Mouse (Mus musculus) kidney, embryonic 14.5 days (tissue): ENCODE measurements around the gene Ankrd28. TPM values are rescaled to one million over a fixed set of nuclear protein-coding genes. Genes with fewer than 3 reads are reported as not detected.

Experiments
- ATAC-seq: fragments of 200-750 bp; cut with Nextera tagmentation; 2 replicates; pipeline ENCODE4 v1.8.0; 2017; ENCODE audit warnings: moderate number of reproducible peaks, mild to moderate bottlenecking, moderate TSS enrichment, moderate library complexity; ENCODE audit not compliant: low FRiP score, low TSS enrichment
- H3K27ac ChIP-seq: fragments of 300-500 bp; sonication (generic); 2 replicates; pipeline ENCODE4 v1.5.1; 2014; ENCODE audit warnings: low read depth, mild to moderate bottlenecking, low read length, moderate library complexity, mixed read lengths
- H3K27me3 ChIP-seq: fragments of 300-500 bp; sonication (generic); 2 replicates; pipeline ENCODE4 v1.6.1; 2014; ENCODE audit warnings: mild to moderate bottlenecking, low read length; ENCODE audit not compliant: control insufficient read depth, insufficient read depth
- H3K36me3 ChIP-seq: fragments of 300-500 bp; sonication (generic); 2 replicates; pipeline ENCODE4 v1.6.1; 2014; ENCODE audit warnings: low read length, mixed read lengths; ENCODE audit not compliant: control insufficient read depth, insufficient read depth
- H3K4me1 ChIP-seq: fragments of 300-500 bp; sonication (generic); 2 replicates; pipeline ENCODE4 v1.6.1; 2014; ENCODE audit warnings: low read length, mixed read lengths; ENCODE audit not compliant: control insufficient read depth, insufficient read depth
- H3K4me2 ChIP-seq: fragments of 300-500 bp; sonication (generic); replicated peaks from 2 replicates; pipeline ENCODE4 v1.6.1; 2014; ENCODE audit warnings: low read depth, mild to moderate bottlenecking, low read length
- H3K4me3 ChIP-seq: fragments of 300-500 bp; sonication (generic); 2 replicates; pipeline ENCODE4 v1.5.1; 2014; ENCODE audit warnings: mild to moderate bottlenecking, low read length
- H3K9ac ChIP-seq: fragments of 300-500 bp; sonication (generic); 2 replicates; pipeline ENCODE4 v1.6.1; 2014; ENCODE audit warnings: low read depth, mild to moderate bottlenecking, low read length, moderate library complexity
- H3K9me3 ChIP-seq: fragments of 300-500 bp; sonication (generic); 2 replicates; pipeline ENCODE4 v1.6.1; 2016; ENCODE audit warnings: low read length; ENCODE audit not compliant: control insufficient read depth
- WGBS: fragments of 180-500 bp; shearing (Covaris S2); extraction: QIAGEN DNeasy Blood & Tissue Kit; methylation state at CpG from one replicate; pipeline ENCODE4 v1.1.7; 2014; 5-methylcytosine and 5-hydroxymethylcytosine counted together
- polyA plus RNA-seq: library from polyadenylated mRNA; unstranded; fragments of >200 nt; fragmentation: Nextera tagmentation; extraction: Ambion mirVana; gene quantifications from 2 replicates; pipeline ENCODE4 v1.2.1, GENCODE M21; 2014

The Ankrd28 gene
- polyA plus RNA-seq, 1 experiment from 2014 or later = 11.0 TPM

- no peak for ATAC-seq
- no peaks in the 10 kb centered on the region for H3K9me3 ChIP-seq
- H3K4me3 ChIP-seq = no peak overlapping the region
- 0 out of 2 replicates have a peak, but pooled peaks cover 3% of the 10 kb centered on the region for H3K4me1 ChIP-seq
- H3K36me3 ChIP-seq = no peaks in the 10 kb centered on the region
- no peak overlapping the region for H3K27ac ChIP-seq
- H3K27me3 ChIP-seq = no peaks in the 10 kb centered on the region
- no peak overlapping the region for H3K4me2 ChIP-seq
- 77% methylated on average over 10 of the region's 10 CpGs for WGBS
- H3K9ac ChIP-seq = no peak overlapping the region
Measured at GRCm38 (mm10) chr14:31685680-31686079, 144.8 kb downstream of the Ankrd28 start.

- Histone ChIP-seq H3K4me2 (no peak overlapping the region), H3K9me3 (no peaks in the 10 kb centered on the region), H3K27me3 (no peaks in the 10 kb centered on the region), H3K9ac (no peak overlapping the region), H3K27ac (no peak overlapping the region), H3K36me3 (no peaks in the 10 kb centered on the region), H3K4me3 (no peak overlapping the region), H3K4me1 (0 out of 2 replicates have a peak, but pooled peaks cover 3% of the 10 kb centered on the region)
- no peak for ATAC-seq
- 82% methylated on average over 7 of the region's 7 CpGs for WGBS
Measured at GRCm38 (mm10) chr14:31684343-31685040, 146.0 kb downstream of the Ankrd28 start.

- Histone ChIP-seq H3K27ac (no peak overlapping the region), H3K4me2 (no peak overlapping the region), H3K27me3 (no peaks in the 10 kb centered on the region), H3K36me3 (no peaks in the 10 kb centered on the region), H3K9me3 (no peaks in the 10 kb centered on the region), H3K4me1 (0 out of 2 replicates have a peak, but pooled peaks cover 3% of the 10 kb centered on the region), H3K4me3 (no peak overlapping the region), H3K9ac (no peak overlapping the region)
- 63% methylated on average over 2 of the region's 2 CpGs for WGBS
- ATAC-seq = no peak
Measured at GRCm38 (mm10) chr14:31683610-31684009, 146.8 kb downstream of the Ankrd28 start.

GRCm38 (mm10) chr14:31681931-31682555, 148.4 kb downstream of the Ankrd28 start:
- Histone ChIP-seq H3K9ac (no peak overlapping the region), H3K4me2 (no peak overlapping the region), H3K27ac (no peak overlapping the region), H3K36me3 (no peaks in the 10 kb centered on the region), H3K4me3 (no peak overlapping the region), H3K4me1 (0 out of 2 replicates have a peak, but pooled peaks cover 3% of the 10 kb centered on the region), H3K27me3 (no peaks in the 10 kb centered on the region), H3K9me3 (no peaks in the 10 kb centered on the region)
- no peak for ATAC-seq
- 64% methylated on average over 5 of the region's 5 CpGs for WGBS

- Histone ChIP-seq H3K27ac (no peak overlapping the region), H3K27me3 (no peaks in the 10 kb centered on the region), H3K9ac (no peak overlapping the region), H3K9me3 (no peaks in the 10 kb centered on the region), H3K4me3 (no peak overlapping the region), H3K4me2 (no peak overlapping the region), H3K4me1 (0 out of 2 replicates have a peak, but pooled peaks cover 3% of the 10 kb centered on the region), H3K36me3 (no peaks in the 10 kb centered on the region)
- WGBS = 89% methylated on average over 9 of the region's 9 CpGs
- ATAC-seq = no peak
Measured at GRCm38 (mm10) chr14:31681291-31681690, 149.2 kb downstream of the Ankrd28 start.

GRCm38 (mm10) chr14:31680656-31681055, 149.8 kb downstream of the Ankrd28 start:
- Histone ChIP-seq H3K36me3 (no peaks in the 10 kb centered on the region), H3K27ac (no peak overlapping the region), H3K4me2 (no peak overlapping the region), H3K9ac (no peak overlapping the region), H3K27me3 (no peaks in the 10 kb centered on the region), H3K4me3 (no peak overlapping the region), H3K9me3 (no peaks in the 10 kb centered on the region), H3K4me1 (0 out of 2 replicates have a peak, but pooled peaks cover 3% of the 10 kb centered on the region)
- no peak for ATAC-seq
- 92% methylated on average over 3 of the region's 3 CpGs for WGBS

- Histone ChIP-seq H3K4me1 (no peaks in the 10 kb centered on the region), H3K27ac (no peak overlapping the region), H3K9me3 (no peaks in the 10 kb centered on the region), H3K27me3 (no peaks in the 10 kb centered on the region), H3K4me3 (no peak overlapping the region), H3K4me2 (no peak overlapping the region), H3K9ac (no peak overlapping the region), H3K36me3 (0 out of 2 replicates have a peak, but pooled peaks cover 2% of the 10 kb centered on the region)
- WGBS = 73% methylated on average over 10 of the region's 10 CpGs
- no peak for ATAC-seq
Measured at GRCm38 (mm10) chr14:31671635-31672320, 158.7 kb downstream of the Ankrd28 start.

GRCm38 (mm10) chr14:31669642-31670490, 160.6 kb downstream of the Ankrd28 start:
- peaks cover 2% of the 10 kb centered on the region; the same call in 1 of the 2 replicates for H3K36me3 ChIP-seq
- 84% methylated on average over 15 of the region's 15 CpGs for WGBS
- H3K27me3 ChIP-seq = no peaks in the 10 kb centered on the region
- ATAC-seq = no peak; the same call in 1 of the 2 replicates
- H3K4me2 ChIP-seq = no peak overlapping the region
- no peak overlapping the region for H3K4me3 ChIP-seq
- no peak overlapping the region for H3K9ac ChIP-seq
- H3K9me3 ChIP-seq = no peaks in the 10 kb centered on the region
- no peaks in the 10 kb centered on the region for H3K4me1 ChIP-seq
- H3K27ac ChIP-seq = peak overlapping the region; percentile 3; the same call in 1 of the 2 replicates
